Mouse (Mus musculus): Measurements from ENCODE around the gene Dpp9. TPM values are rescaled to one million over a fixed set of nuclear protein-coding genes. Genes with fewer than 3 reads are reported as not detected.

The Dpp9 gene
- polyA plus RNA-seq, 1 experiment = 54.7 TPM

GRCm38 (mm10) chr17:56163523-56164102 lies 55.1 kb downstream of the Dpp9 start:
- 90% methylated on average over 6 of the region's 6 CpGs for WGBS
- Histone ChIP-seq H3K27me3 (ENCODE audit: control insufficient read depth, insufficient read depth, low read length) (no peaks in the 10 kb centered on the region), H3K4me3 (replicated peaks; ENCODE audit: insufficient read depth, low read depth, low read length) (no peak overlapping the region), H3K27ac (ENCODE audit: insufficient read depth, low read length) (no peak overlapping the region), H3K4me1 (ENCODE audit: control insufficient read depth, insufficient read depth, low read length) (no peaks in the 10 kb centered on the region)
- TF ChIP-seq POLR2A (IDR thresholded peaks at IDR 0.05; ENCODE audit: borderline replicate concordance, insufficient read depth, low read length) (no peak), CTCF (IDR thresholded peaks at IDR 0.05; ENCODE audit: borderline replicate concordance, insufficient read depth, low read depth, low read length) (no peak)
- no peak for DNase-seq

GRCm38 (mm10) chr17:56162231-56162774 lies 56.4 kb downstream of the Dpp9 start, which contains the start of gene Tnfaip8l1:
Gene Tnfaip8l1, plus strand, starts transcription at chr17:56162477.
- no peak within 1 kb of the TSS for H3K27ac ChIP-seq (ENCODE audit: insufficient read depth, low read length)
- H3K4me3 ChIP-seq (replicated peaks; ENCODE audit: insufficient read depth, low read depth, low read length) = peak within 1 kb of the TSS; percentile 71
- under 1% methylated on average over 30 of the region's 30 CpGs for WGBS
- TF ChIP-seq CTCF (IDR thresholded peaks at IDR 0.05; ENCODE audit: borderline replicate concordance, insufficient read depth, low read depth, low read length) (no peak), POLR2A (IDR thresholded peaks at IDR 0.05; ENCODE audit: borderline replicate concordance, insufficient read depth, low read length) (peak; percentile 36; the same call in 1 of the 2 replicates)
- H3K4me1 ChIP-seq (ENCODE audit: control insufficient read depth, insufficient read depth, low read length) = no peaks in the 10 kb centered on the region
- peak; percentile 94 to 95 for DNase-seq
- no peaks in the 10 kb centered on the region for H3K27me3 ChIP-seq (ENCODE audit: control insufficient read depth, insufficient read depth, low read length)

- TF ChIP-seq CTCF (IDR thresholded peaks at IDR 0.05; ENCODE audit: borderline replicate concordance, insufficient read depth, low read depth, low read length) = peak; percentile 88
- no peak for TF ChIP-seq POLR2A (IDR thresholded peaks at IDR 0.05; ENCODE audit: borderline replicate concordance, insufficient read depth, low read length)
- Histone ChIP-seq H3K4me1 (ENCODE audit: control insufficient read depth, insufficient read depth, low read length) (no peaks in the 10 kb centered on the region), H3K27ac (ENCODE audit: insufficient read depth, low read length) (no peak overlapping the region), H3K27me3 (ENCODE audit: control insufficient read depth, insufficient read depth, low read length) (no peaks in the 10 kb centered on the region), H3K4me3 (replicated peaks; ENCODE audit: insufficient read depth, low read depth, low read length) (no peak overlapping the region)
- DNase-seq = peak; percentile 54 to 62
- 3% methylated on average over 9 of the region's 9 CpGs for WGBS
Observed at GRCm38 (mm10) chr17:56159729-56160128, 59.0 kb downstream of the Dpp9 start.

- Histone ChIP-seq H3K4me3 (replicated peaks; ENCODE audit: insufficient read depth, low read depth, low read length) (no peak overlapping the region), H3K27ac (ENCODE audit: insufficient read depth, low read length) (no peak overlapping the region), H3K27me3 (ENCODE audit: control insufficient read depth, insufficient read depth, low read length) (no peaks in the 10 kb centered on the region; the same call in 1 of the 2 replicates), H3K4me1 (ENCODE audit: control insufficient read depth, insufficient read depth, low read length) (peaks cover 3% of the 10 kb centered on the region; the same call in 1 of the 2 replicates)
- 15% methylated on average over 9 of the region's 9 CpGs for WGBS
- peak in 1 of 2 experiments; percentile 37 for DNase-seq
- no peak for TF ChIP-seq POLR2A (IDR thresholded peaks at IDR 0.05; ENCODE audit: borderline replicate concordance, insufficient read depth, low read length)
- no peak for TF ChIP-seq CTCF (IDR thresholded peaks at IDR 0.05; ENCODE audit: borderline replicate concordance, insufficient read depth, low read depth, low read length)
Observed at GRCm38 (mm10) chr17:56153643-56154042, 65.1 kb downstream of the Dpp9 start.

GRCm38 (mm10) chr17:56149897-56150296 lies 68.8 kb downstream of the Dpp9 start:
- Histone ChIP-seq H3K27ac (ENCODE audit: insufficient read depth, low read length) (no peak overlapping the region), H3K4me3 (replicated peaks; ENCODE audit: insufficient read depth, low read depth, low read length) (no peak overlapping the region), H3K27me3 (ENCODE audit: control insufficient read depth, insufficient read depth, low read length) (no peaks in the 10 kb centered on the region; the same call in 1 of the 2 replicates), H3K4me1 (ENCODE audit: control insufficient read depth, insufficient read depth, low read length) (peaks cover 3% of the 10 kb centered on the region; the same call in 1 of the 2 replicates)
- no peak for TF ChIP-seq CTCF (IDR thresholded peaks at IDR 0.05; ENCODE audit: borderline replicate concordance, insufficient read depth, low read depth, low read length)
- TF ChIP-seq POLR2A (IDR thresholded peaks at IDR 0.05; ENCODE audit: borderline replicate concordance, insufficient read depth, low read length) = no peak
- 62% methylated on average over 2 of the region's 2 CpGs for WGBS
- DNase-seq = no peak

GRCm38 (mm10) chr17:56148790-56149618 lies 69.7 kb downstream of the Dpp9 start:
- DNase-seq = peak in 1 of 2 experiments; percentile 31
- Histone ChIP-seq H3K4me1 (ENCODE audit: control insufficient read depth, insufficient read depth, low read length) (peaks cover 3% of the 10 kb centered on the region; the same call in 1 of the 2 replicates), H3K27ac (ENCODE audit: insufficient read depth, low read length) (no peak overlapping the region), H3K4me3 (replicated peaks; ENCODE audit: insufficient read depth, low read depth, low read length) (peak overlapping the region; percentile 34), H3K27me3 (ENCODE audit: control insufficient read depth, insufficient read depth, low read length) (no peaks in the 10 kb centered on the region; the same call in 1 of the 2 replicates)
- no peak for TF ChIP-seq CTCF (IDR thresholded peaks at IDR 0.05; ENCODE audit: borderline replicate concordance, insufficient read depth, low read depth, low read length)
- TF ChIP-seq POLR2A (IDR thresholded peaks at IDR 0.05; ENCODE audit: borderline replicate concordance, insufficient read depth, low read length) = no peak
- 6% methylated on average over 30 of the region's 30 CpGs for WGBS

GRCm38 (mm10) chr17:56148280-56148679 lies 70.4 kb downstream of the Dpp9 start:
- Histone ChIP-seq H3K4me1 (ENCODE audit: control insufficient read depth, insufficient read depth, low read length) (no peaks in the 10 kb centered on the region; the same call in 1 of the 2 replicates), H3K27me3 (ENCODE audit: control insufficient read depth, insufficient read depth, low read length) (no peaks in the 10 kb centered on the region; the same call in 1 of the 2 replicates), H3K27ac (ENCODE audit: insufficient read depth, low read length) (no peak overlapping the region), H3K4me3 (replicated peaks; ENCODE audit: insufficient read depth, low read depth, low read length) (no peak overlapping the region)
- no peak for DNase-seq
- TF ChIP-seq POLR2A (IDR thresholded peaks at IDR 0.05; ENCODE audit: borderline replicate concordance, insufficient read depth, low read length) = no peak
- no peak for TF ChIP-seq CTCF (IDR thresholded peaks at IDR 0.05; ENCODE audit: borderline replicate concordance, insufficient read depth, low read depth, low read length)
- WGBS = 40% methylated on average over 9 of the region's 9 CpGs
